Mouse (Mus musculus): ENCODE results near the gene Fnip1. TPM values are rescaled to one million over a fixed set of nuclear protein-coding genes. Genes with fewer than 3 reads are reported as not detected.

The Fnip1 gene
- polyA plus RNA-seq (2012; rRNA removed; ENCODE audit: low replicate concordance): 0.39 and 0.71 TPM in 2 replicates

DNA sequence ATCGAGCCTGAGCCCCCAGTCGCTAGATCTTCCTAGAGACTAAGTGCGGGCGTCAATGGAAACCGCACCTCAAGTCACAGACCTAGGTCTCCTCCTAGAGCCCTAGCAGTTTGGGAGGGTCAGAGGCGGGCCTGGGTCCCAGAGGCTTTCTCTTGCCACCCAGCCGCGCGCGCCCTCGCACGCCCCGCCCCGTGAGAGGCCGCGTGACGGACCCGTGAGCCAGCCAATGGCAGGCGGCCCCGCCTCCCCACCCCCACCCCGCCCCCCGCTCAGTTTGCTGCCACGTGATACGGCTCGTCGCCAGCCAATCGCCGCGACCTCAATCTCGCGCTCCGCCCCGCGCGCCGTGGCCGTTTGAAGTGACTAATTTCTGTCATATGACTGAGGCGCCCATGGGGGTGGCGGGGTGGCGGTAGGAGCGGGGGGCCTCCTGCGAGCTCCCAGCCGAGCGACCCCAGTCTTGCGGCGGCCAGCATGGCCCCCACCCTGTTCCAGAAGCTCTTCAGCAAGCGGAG lies at the start of gene Fnip1:
Gene Fnip1, plus strand, starts transcription at position 377 of the 515 bp plus-strand sequence.

GRCm38 (mm10) chr11:54522529-54523430 lies 84.8 kb downstream of the Fnip1 start, which contains the start of gene Rapgef6:
Gene Rapgef6 (plus strand): TSS chr11:54522847.

Other genes starting within 250 kb of the Fnip1 start
- 0.33 and 0.37 TPM in 2 replicates for gene Csf2, start 188.5 kb upstream of the Fnip1 start, polyA plus RNA-seq (2012; rRNA removed; ENCODE audit: low replicate concordance)
- gene Il3, start 170.9 kb upstream of the Fnip1 start, polyA plus RNA-seq (2012; rRNA removed; ENCODE audit: low replicate concordance): not detected in 2 replicates
- 0.52 and 2.8 TPM in 2 replicates for gene Acsl6, start 134.4 kb upstream of the Fnip1 start, polyA plus RNA-seq (2012; rRNA removed; ENCODE audit: low replicate concordance)
- gene Meikin, start 67.5 kb upstream of the Fnip1 start, polyA plus RNA-seq (2012; rRNA removed; ENCODE audit: low replicate concordance): not detected in 2 replicates
- gene Rapgef6, start 84.6 kb downstream of the Fnip1 start, polyA plus RNA-seq (2012; rRNA removed; ENCODE audit: low replicate concordance): 4.0 and 9.3 TPM in 2 replicates

Data from duodenum, adult 2 months (tissue).